Mouse (Mus musculus): ENCODE results near the gene Eef2k.
"Not testable (repeated sequence)": the region's sequence is repeated elsewhere in the genome, so short reads cannot be mapped to it uniquely, and the experiment has no call there.

The Eef2k gene

DNA sequence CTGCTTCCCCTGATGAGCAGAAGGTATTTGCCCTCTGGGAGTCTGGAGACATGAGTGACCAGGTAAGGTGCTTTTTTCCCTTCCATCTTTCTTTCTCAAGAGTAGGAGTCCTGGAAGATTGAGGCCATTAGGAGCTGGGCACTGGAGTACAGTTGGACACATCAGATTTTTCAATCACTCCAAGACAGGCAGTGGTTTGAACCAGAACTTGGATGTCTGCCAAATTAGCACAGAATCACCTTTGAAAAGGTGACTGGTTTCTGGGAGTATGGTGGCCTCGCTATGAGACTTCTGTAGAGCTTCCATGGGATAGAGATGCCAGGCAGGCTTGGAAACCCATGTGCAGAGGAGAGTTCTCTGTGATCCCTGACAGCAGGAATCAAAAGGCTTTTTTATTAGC is 99.9 kb downstream of the Eef2k start:
- DNase-seq, result peak; percentile 43

DNA sequence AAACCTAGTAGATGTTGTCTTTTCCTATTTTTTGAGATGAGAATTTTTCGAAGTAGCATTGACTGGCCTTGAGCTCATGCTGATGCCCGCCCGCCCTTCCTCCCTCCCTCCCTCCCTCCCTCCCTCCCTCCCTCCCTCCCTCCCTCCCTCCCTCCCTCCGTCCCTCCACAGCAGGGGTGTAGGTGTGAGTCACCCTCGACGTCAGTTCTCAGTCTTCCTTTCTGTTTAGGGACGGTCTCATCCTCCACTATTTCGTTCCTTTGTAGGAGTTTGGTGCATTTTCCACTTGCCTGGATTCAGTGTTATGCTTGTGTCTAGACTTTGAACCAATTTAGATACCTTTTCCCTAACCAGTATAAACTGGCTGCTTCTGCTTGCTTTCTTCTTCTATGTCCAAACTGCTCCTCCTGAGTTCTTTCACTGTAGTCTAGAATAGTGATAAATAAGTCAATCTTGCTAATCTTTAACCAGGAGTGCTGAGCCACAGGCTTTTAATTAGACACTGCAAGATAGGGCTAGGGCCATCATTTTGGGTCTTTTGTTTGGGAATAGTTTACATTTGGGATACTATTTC is 101.4 kb downstream of the Eef2k start:
- no peak for DNase-seq

DNA sequence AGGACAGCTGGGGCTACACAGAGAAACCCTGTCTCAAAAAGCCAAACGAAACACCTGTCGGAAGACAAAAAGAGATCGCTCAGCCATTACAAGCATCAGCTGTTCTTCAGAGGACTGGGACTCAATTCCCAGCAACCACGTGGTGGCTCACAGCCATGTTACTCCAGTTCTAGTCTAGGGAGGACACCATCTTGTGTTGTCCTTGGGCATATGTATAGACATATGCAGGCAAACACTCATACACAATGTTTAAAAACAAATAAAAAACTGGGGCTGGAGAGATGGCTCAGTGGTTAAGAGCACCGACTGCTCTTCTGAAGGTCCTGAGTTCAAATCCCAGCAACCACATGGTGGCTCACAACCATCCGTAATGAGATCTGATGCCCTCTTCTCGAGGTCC is 111.0 kb downstream of the Eef2k start:
- not testable (repeated sequence) for DNase-seq
